Mouse (Mus musculus): Measurements from ENCODE around the gene Adprhl1.

GRCm38 (mm10) chr8:13276941-13277447 is 23.0 kb upstream of the Adprhl1 start:
- no peak for TF ChIP-seq RAD21 (IDR thresholded peaks at IDR 0.05; ENCODE audit: low read depth, low read length)
- no peak for TF ChIP-seq CTCF (conservative IDR thresholded peaks at IDR 0.05 in 1 of 2, IDR thresholded peaks at IDR 0.05 in 1 of 2; ENCODE audit: low read depth in 2 of 2, low read length in 2 of 2)
- peak; percentile 82 for TF ChIP-seq EP300 (IDR thresholded peaks at IDR 0.05; ENCODE audit: low read length)
- no peak for TF ChIP-seq KAT2A (IDR thresholded peaks at IDR 0.05; ENCODE audit: insufficient replicate concordance, low read length)
- no peak for TF ChIP-seq POLR2AphosphoS2 (IDR thresholded peaks at IDR 0.05; ENCODE audit: low read depth, low read length)
- TF ChIP-seq E2F4 (IDR thresholded peaks at IDR 0.05; ENCODE audit: insufficient replicate concordance, low read depth, low read length): no peak

Data from CH12.LX (cell line).